Comparison of ENCODE assay signal across 18 mouse cellular contexts in genomic region chr10:14075767-14076166, GRCm38 (mm10).
DNase-seq lines count a peak whose midpoint lies in the region; TF ChIP-seq lines count a peak whose summit lies in the region.
"Had no signal": no experiment of that assay in that cellular context is flagged by ENCODE, and none has a peak within 500 bp of the region (broad histone marks: within the 10 kb centered on the region; RNA-seq: fewer than 3 reads in every experiment).

No protein-coding gene starts in this region.

- WGBS in cerebellum, adult 2 months: 89% methylated on average over 5 of the region's 5 CpGs

- no peaks in the 10 kb centered on the region for H3K36me3 ChIP-seq in ES-Bruce4 (ENCODE audit: control insufficient read depth, insufficient read depth, low read length, poor library complexity, severe bottlenecking)
- H3K36me3 ChIP-seq: embryonic facial prominence, embryonic 12.5 days; forebrain, embryonic 15.5 days; heart, embryonic 12.5 days; hindbrain, embryonic 10.5 days had no signal

- peak; percentile 20 to 28 for DNase-seq in cerebellum, adult 2 months
- DNase-seq in cerebellum, adult 9-11 months: no peak
- DNase-seq in layer of hippocampus, adult 2 months (ENCODE audit: low spot score in 2 of 2): no peak
- DNase-seq in layer of hippocampus, adult 11-12 months (ENCODE audit: low spot score): no peak
- peak; percentile 14 for DNase-seq in WW6 (ENCODE audit: low read depth, low spot score)
- DNase-seq in retina, embryonic 14.5 days (ENCODE audit: low spot score): no peak
- no peak for DNase-seq in kidney, postnatal 36 days
- DNase-seq: adrenal gland, postnatal 14 days; B cell, adult 2 months; cerebellum, adult 11-12 months; cerebellum, postnatal 10 days; gastrocnemius, postnatal 14 days had no signal

- H3K9ac ChIP-seq in ES-Bruce4 (ENCODE audit: low read depth, poor library complexity, severe bottlenecking): no peak overlapping the region
- H3K9ac ChIP-seq: embryonic facial prominence, embryonic 12.5 days; forebrain, embryonic 15.5 days; heart, embryonic 12.5 days; hindbrain, embryonic 14.5 days had no signal

- no peak for TF ChIP-seq CTCF in cerebellum, adult 2 months (IDR thresholded peaks at IDR 0.05; ENCODE audit: borderline replicate concordance, insufficient read depth, low read depth, low read length)
- TF ChIP-seq CTCF in layer of hippocampus, adult 2 months (conservative IDR thresholded peaks at IDR 0.05): no peak
- no peak for TF ChIP-seq CTCF in ES-Bruce4 (IDR thresholded peaks at IDR 0.05; ENCODE audit: low read depth, low read length)

- H3K4me3 ChIP-seq in cerebellum, adult 2 months (replicated peaks; ENCODE audit: insufficient read depth, low read depth, low read length): no peak overlapping the region
- no peak overlapping the region for H3K4me3 ChIP-seq in layer of hippocampus, adult 2 months
- no peak overlapping the region for H3K4me3 ChIP-seq in ES-Bruce4 (ENCODE audit: low read depth, low read length)
- H3K4me3 ChIP-seq: embryonic facial prominence, embryonic 12.5 days; forebrain, embryonic 15.5 days; heart, embryonic 12.5 days; hindbrain, embryonic 10.5 days had no signal

- H3K27me3 ChIP-seq in cerebellum, adult 2 months (ENCODE audit: control insufficient read depth, insufficient read depth, low read length): no peaks in the 10 kb centered on the region
- no peaks in the 10 kb centered on the region for H3K27me3 ChIP-seq in ES-Bruce4 (ENCODE audit: control insufficient read depth, insufficient read depth, low read length, poor library complexity, severe bottlenecking)
- H3K27me3 ChIP-seq: embryonic facial prominence, embryonic 12.5 days; forebrain, embryonic 15.5 days; heart, embryonic 12.5 days had no signal

- no peak for TF ChIP-seq POLR2A in cerebellum, adult 2 months (IDR thresholded peaks at IDR 0.05; ENCODE audit: borderline replicate concordance, insufficient read depth, low read length)
- no peak for TF ChIP-seq POLR2A in ES-Bruce4 (IDR thresholded peaks at IDR 0.05; ENCODE audit: insufficient read depth, low read length)

- H3K27ac ChIP-seq in cerebellum, adult 2 months (ENCODE audit: insufficient read depth, low read length): no peak overlapping the region
- H3K27ac ChIP-seq in layer of hippocampus, adult 2 months: 0 out of 2 replicates have a peak overlapping the region, but pooled peaks have one; percentile 8
- H3K27ac ChIP-seq in ES-Bruce4 (ENCODE audit: insufficient read depth, low read length): no peak overlapping the region
- H3K27ac ChIP-seq: embryonic facial prominence, embryonic 12.5 days; forebrain, embryonic 15.5 days; hindbrain, embryonic 10.5 days; hindbrain, embryonic 14.5 days had no signal

- H3K4me1 ChIP-seq in cerebellum, adult 2 months (ENCODE audit: control insufficient read depth, insufficient read depth, low read length): peaks cover 17% of the 10 kb centered on the region
- no peaks in the 10 kb centered on the region for H3K4me1 ChIP-seq in ES-Bruce4 (ENCODE audit: control insufficient read depth, insufficient read depth, low read length)
- H3K4me1 ChIP-seq: embryonic facial prominence, embryonic 12.5 days had no signal

- TF ChIP-seq EP300 in ES-Bruce4 (IDR thresholded peaks at IDR 0.05; ENCODE audit: insufficient read depth, low read depth, low read length): peak; percentile 60; the same call in 1 of the 2 replicates

- H3K9me3 ChIP-seq in ES-Bruce4 (replicated peaks; ENCODE audit: control insufficient read depth, insufficient read depth, low read length, poor library complexity, severe bottlenecking): no peaks in the 10 kb centered on the region
- H3K9me3 ChIP-seq: embryonic facial prominence, embryonic 12.5 days; forebrain, embryonic 15.5 days; heart, embryonic 12.5 days; hindbrain, embryonic 10.5 days had no signal

Comparison
In these comparisons a context has a peak if more than half of its experiments do, and no peak if none do; other contexts are left out.
1. DNase-seq: peak in cerebellum, adult 2 months (2 of 2) and WW6 (single experiment); none in cerebellum, adult 9-11 months (single experiment), layer of hippocampus, adult 2 months (0 of 2), layer of hippocampus, adult 11-12 months (single experiment), retina, embryonic 14.5 days (single experiment) and kidney, postnatal 36 days (0 of 2).